Mouse (Mus musculus) heart, embryonic 10.5 days (tissue): ENCODE data around the gene Slamf8. TPM values are rescaled to one million over a fixed set of nuclear protein-coding genes. Genes with fewer than 3 reads are reported as not detected.

Experiments
- DNase-seq: peaks from one replicate; pipeline ENCODE4 v3.0.0-alpha.2; 2017; ENCODE audit warnings: low spot score
- H3K27ac ChIP-seq: fragments of 300-500 bp; sonication (generic); 2 replicates; pipeline ENCODE4 v1.5.1; 2016; ENCODE audit warnings: mild to moderate bottlenecking
- H3K27me3 ChIP-seq: fragments of 300-500 bp; sonication (generic); 2 replicates; pipeline ENCODE4 v1.6.1; 2016; ENCODE audit warnings: mild to moderate bottlenecking; ENCODE audit not compliant: poor library complexity, insufficient read depth, severe bottlenecking
- H3K36me3 ChIP-seq: fragments of 300-500 bp; sonication (generic); 2 replicates; pipeline ENCODE4 v1.6.1; 2016; ENCODE audit warnings: mild to moderate bottlenecking, moderate library complexity
- H3K4me1 ChIP-seq: fragments of 300-500 bp; sonication (generic); 2 replicates; pipeline ENCODE4 v1.6.1; 2016; ENCODE audit warnings: mild to moderate bottlenecking
- H3K4me3 ChIP-seq: fragments of 300-500 bp; sonication (generic); 2 replicates; pipeline ENCODE4 v1.5.1; 2016; ENCODE audit warnings: mild to moderate bottlenecking, moderate library complexity
- H3K9me3 ChIP-seq: fragments of 300-500 bp; sonication (generic); 2 replicates; pipeline ENCODE4 v1.6.1; 2016; ENCODE audit warnings: mild to moderate bottlenecking, moderate library complexity
- WGBS: fragments of 180-500 bp; shearing (Covaris S2); methylation state at CpG from one replicate; pipeline ENCODE4 v1.1.7; 2016; 5-methylcytosine and 5-hydroxymethylcytosine counted together
- polyA plus RNA-seq: library from polyadenylated mRNA; unstranded; fragments of >200 nt; fragmentation: Nextera tagmentation; extraction: Ambion mirVana; gene quantifications from 2 replicates; pipeline ENCODE4 v1.2.1, GENCODE M21; 2016

Gene Slamf8
- not detected in 2 replicates for polyA plus RNA-seq

DNA sequence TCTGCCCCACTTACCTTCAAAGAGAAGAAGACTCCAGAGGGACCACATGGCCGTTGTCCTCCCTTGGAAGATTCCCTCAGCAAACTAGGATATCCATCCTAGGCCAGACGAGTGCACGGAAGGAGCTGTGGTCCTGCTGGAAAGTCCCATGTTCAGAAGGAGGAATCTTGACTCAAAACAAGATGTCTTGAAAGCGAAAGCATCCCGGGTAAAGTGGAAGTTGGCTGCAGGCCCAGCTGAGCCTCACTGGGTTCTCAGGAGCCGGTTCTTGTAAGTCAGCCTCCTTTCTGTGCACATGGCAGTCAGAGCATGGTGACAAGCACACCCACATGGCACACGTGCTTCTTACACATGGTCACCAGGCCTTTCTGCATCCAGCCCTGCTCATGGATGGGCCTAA lies at the start of gene Slamf8:
Slamf8 (minus strand) TSS at position 184 of the 400 bp plus-strand sequence.
- H3K4me1 ChIP-seq = peaks cover 18% of the 10 kb centered on the region; the same call in 1 of the 2 replicates
- DNase-seq = no peak
- 77% methylated on average over 7 of the region's 7 CpGs for WGBS

DNA sequence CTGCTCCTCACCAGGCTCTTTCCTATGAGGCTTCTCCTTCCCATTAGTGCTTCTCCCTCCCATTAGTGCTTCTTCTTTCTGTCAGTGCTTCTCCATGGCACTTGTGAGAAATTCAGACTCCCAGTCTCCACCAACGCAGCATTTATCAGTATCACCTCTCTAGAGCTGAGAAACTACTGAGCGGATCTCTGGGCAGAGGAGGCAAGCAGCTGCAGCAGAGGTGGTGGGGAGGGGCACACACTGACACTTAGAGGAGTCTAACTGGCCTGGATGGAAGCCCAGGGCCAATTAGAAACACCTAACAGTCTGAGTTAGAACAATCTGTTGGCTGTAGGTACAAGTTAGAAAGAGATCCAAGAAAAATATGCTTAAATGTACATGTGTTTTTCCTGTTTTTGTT lies 48.4 kb upstream of the Slamf8 start:
- Histone ChIP-seq H3K9me3 (no peaks in the 10 kb centered on the region), H3K36me3 (no peaks in the 10 kb centered on the region), H3K4me1 (peaks cover 13% of the 10 kb centered on the region; the same call in 1 of the 2 replicates), H3K27ac (no peak overlapping the region), H3K4me3 (no peak overlapping the region), H3K27me3 (no peaks in the 10 kb centered on the region)
- peak; percentile 52 for DNase-seq
- 20% methylated on average over 2 of the region's 2 CpGs for WGBS

More for the DNA sequence above, at the start of gene Slamf8:
- H3K27me3 ChIP-seq = peaks cover 31% of the 10 kb centered on the region
- H3K27ac ChIP-seq = no peak within 1 kb of the TSS
- H3K4me3 ChIP-seq = no peak within 1 kb of the TSS
- no peaks in the 10 kb centered on the region for H3K9me3 ChIP-seq
- no peaks in the 10 kb centered on the region for H3K36me3 ChIP-seq

DNA sequence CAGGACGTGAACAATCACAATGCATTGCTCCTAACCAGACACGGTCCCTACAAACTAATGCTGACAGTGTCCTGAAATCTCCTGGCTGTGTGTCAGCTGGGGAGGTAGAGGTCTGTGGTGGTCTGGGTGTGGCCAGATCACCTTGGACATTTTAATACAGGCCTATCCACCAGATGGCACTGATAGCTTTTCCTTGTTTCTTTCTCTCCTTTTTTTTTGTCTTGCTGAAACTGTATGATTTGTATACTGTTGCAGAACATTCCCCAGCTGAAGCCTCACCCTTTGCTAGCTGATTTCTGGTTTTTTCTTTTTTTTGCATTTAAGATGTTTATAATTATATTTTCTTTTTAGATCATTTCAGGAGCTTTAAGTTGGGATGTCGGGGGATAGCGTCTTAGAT lies 47.4 kb upstream of the Slamf8 start:
- Histone ChIP-seq H3K9me3 (no peaks in the 10 kb centered on the region), H3K36me3 (no peaks in the 10 kb centered on the region), H3K27me3 (no peaks in the 10 kb centered on the region), H3K4me3 (no peak overlapping the region), H3K4me1 (peaks cover 13% of the 10 kb centered on the region; the same call in 1 of the 2 replicates), H3K27ac (no peak overlapping the region)
- DNase-seq = peak; percentile 22
- 73% methylated on average over 4 of the region's 4 CpGs for WGBS

DNA sequence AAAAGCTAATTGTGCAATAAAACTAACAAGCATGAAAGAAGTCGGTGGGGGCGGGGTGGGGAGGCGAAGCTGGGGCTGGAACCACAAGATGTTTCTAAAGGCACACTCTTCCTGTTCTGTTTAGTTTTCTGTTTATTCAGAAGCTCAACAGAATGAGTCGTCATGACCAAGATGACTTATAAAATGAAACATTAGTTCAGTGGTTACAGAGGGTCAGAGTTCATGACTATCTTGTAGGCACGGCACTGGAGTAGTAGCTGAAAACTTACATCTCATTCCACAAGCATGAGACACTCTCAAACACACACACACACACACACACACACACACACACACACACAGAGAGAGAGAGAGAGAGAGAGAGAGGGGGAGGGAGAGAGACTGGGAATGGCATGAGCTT lies 45.9 kb upstream of the Slamf8 start:
- Histone ChIP-seq H3K27me3 (no peaks in the 10 kb centered on the region), H3K27ac (no peak overlapping the region), H3K4me1 (peaks cover 17% of the 10 kb centered on the region; the same call in 1 of the 2 replicates), H3K4me3 (no peak overlapping the region), H3K9me3 (no peaks in the 10 kb centered on the region), H3K36me3 (no peaks in the 10 kb centered on the region)
- WGBS = 86% methylated on average over 5 of the region's 5 CpGs
- no peak for DNase-seq

DNA sequence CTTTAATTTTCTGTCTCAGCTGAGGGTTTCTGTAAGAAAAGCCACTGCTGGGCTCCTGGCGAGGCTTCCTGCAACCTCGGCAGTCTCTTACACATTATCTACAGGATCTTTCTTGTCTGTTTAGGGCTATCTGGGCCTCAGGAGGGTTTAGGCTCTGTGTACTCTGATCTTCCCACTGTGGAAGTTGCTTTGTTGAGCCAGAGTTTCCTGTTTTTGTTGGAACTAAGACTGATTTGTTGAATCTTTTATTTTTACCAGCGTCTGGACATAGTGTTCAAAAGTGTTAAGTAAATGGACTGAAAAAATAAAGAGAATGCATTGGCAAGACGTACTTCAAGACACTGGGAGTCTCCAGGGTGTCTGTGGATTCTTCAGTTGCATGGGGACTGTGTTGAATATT lies 44.9 kb upstream of the Slamf8 start:
- Histone ChIP-seq H3K27ac (peak overlapping the region; percentile 36; the same call in 1 of the 2 replicates), H3K4me1 (peaks cover 17% of the 10 kb centered on the region; the same call in 1 of the 2 replicates), H3K9me3 (no peaks in the 10 kb centered on the region), H3K27me3 (no peaks in the 10 kb centered on the region), H3K4me3 (no peak overlapping the region), H3K36me3 (no peaks in the 10 kb centered on the region)
- 40% methylated on average over 4 of the region's 4 CpGs for WGBS
- DNase-seq = no peak

DNA sequence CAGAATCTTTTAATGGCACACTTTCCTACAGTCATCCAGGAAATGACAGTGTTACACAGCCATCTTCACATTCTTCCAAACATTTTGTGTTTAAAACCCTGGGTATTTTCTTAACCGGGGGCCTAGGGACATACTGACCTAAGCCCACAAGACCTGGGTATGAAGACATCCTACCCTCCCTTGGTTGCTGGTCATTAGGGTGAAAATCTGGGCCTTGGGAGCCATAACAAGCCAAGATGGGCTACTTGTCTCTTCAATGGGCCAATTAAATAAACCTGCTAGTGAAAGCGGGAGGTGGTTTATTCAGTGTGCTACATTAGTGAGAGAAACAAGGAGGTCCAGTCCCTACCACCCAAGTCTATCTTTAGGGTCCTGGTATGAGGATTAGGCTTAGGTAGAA lies 43.8 kb upstream of the Slamf8 start:
- no peak for DNase-seq
- H3K36me3 ChIP-seq = no peaks in the 10 kb centered on the region
- no peak overlapping the region for H3K27ac ChIP-seq
- H3K4me3 ChIP-seq = no peak overlapping the region
- no peaks in the 10 kb centered on the region for H3K9me3 ChIP-seq
- WGBS = 94% methylated on average over 2 of the region's 2 CpGs
- H3K4me1 ChIP-seq = peaks cover 23% of the 10 kb centered on the region
- no peaks in the 10 kb centered on the region for H3K27me3 ChIP-seq

DNA sequence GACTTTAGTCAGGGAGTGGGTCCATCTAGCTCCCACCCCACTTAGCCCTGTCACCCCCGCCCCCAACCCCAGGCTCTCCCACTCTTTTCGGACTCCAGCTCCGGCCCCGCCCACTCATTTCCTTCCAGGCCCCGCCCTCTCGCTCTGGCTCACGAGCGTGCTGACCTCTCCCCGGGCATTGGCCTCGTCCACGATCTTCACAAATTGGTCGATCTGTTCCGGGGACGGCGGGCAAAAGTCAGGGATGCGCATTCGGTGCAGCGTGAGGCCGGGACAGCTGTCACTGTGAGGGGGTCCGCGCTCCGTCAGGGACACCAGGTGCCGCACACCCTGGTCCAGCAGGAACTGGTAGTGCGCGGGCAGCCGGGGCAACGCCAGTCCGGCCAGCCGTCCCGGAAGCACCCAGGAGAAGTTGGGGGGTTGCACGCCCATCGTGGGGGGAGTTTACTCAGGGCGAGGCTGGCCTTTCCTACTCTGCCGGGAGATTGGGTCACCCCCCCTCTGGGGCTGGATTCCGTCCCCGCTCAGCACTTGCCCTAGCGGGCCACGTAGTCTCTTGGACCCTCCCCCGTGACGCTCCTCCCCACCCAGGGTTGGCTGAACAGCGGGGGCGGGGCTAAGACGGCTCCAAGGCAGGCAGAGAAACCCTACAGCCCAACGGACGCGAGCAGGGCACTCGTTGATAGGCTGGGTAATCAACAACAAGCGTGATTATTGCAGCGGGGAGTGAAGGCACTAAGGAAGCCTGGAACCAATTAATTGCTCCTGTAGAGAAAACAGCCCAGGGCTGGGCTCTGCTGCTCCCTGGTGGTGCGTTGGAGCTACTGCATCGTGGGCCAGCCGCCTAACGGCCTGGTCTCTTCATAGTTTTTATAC lies 42.3 kb upstream of the Slamf8 start, which contains the start of gene Dusp23:
Dusp23 (minus strand) TSS at position 512 of the 876 bp plus-strand sequence.
- Histone ChIP-seq H3K4me1 (peaks cover 20% of the 10 kb centered on the region), H3K36me3 (no peaks in the 10 kb centered on the region), H3K27ac (peak within 1 kb of the TSS; percentile 91), H3K4me3 (peak within 1 kb of the TSS; percentile 75), H3K9me3 (no peaks in the 10 kb centered on the region), H3K27me3 (no peaks in the 10 kb centered on the region)
- peak; percentile 97 for DNase-seq
- under 1% methylated on average over 53 of the region's 53 CpGs for WGBS

DNA sequence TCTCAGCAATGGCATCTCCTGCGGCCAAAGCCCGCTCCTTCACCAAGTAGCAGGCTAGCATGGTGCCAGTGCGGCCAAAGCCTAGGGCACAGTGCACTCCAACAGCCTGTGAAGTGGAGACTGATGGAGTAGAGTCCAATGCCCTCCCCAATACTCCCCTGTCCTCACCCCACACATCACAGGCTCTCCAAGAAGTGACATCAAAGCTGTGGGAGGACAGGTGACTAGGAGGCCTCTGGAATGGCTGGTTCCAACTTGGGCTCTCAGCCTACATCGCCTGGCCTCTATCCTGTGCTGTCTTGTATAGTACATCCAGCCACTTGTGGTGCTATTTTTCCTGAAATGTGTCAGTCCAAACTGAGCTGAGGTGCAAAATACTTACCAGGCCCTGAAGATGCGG lies 41.4 kb upstream of the Slamf8 start:
- Histone ChIP-seq H3K9me3 (no peaks in the 10 kb centered on the region), H3K4me1 (peaks cover 20% of the 10 kb centered on the region), H3K27ac (no peak overlapping the region), H3K27me3 (no peaks in the 10 kb centered on the region), H3K36me3 (no peaks in the 10 kb centered on the region), H3K4me3 (no peak overlapping the region)
- DNase-seq = peak; percentile 70
- 87% methylated on average over 5 of the region's 5 CpGs for WGBS

DNA sequence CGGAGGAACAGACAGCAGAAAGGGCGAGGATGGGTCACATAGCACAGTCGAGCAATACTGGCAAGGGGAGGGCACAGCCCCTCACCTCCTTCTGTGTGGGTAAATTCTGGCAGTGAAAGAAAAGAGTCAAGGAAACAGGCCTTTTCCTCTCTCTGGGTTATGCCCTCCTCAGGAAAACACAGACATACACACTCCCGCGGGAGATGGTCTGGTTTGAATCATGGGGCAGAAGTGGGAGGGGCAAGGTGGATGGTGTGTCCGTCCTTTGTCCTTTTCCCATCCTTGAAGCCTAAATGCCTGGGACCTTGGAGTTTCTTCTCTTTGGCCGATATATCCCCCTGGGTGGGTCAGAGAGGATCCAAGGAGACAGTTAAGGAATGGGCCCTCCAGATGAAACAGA lies 39.5 kb upstream of the Slamf8 start:
- Histone ChIP-seq H3K4me3 (no peak overlapping the region), H3K27me3 (no peaks in the 10 kb centered on the region), H3K27ac (no peak overlapping the region), H3K4me1 (peaks cover 16% of the 10 kb centered on the region), H3K9me3 (no peaks in the 10 kb centered on the region), H3K36me3 (no peaks in the 10 kb centered on the region)
- DNase-seq = no peak
- 62% methylated on average over 7 of the region's 7 CpGs for WGBS

DNA sequence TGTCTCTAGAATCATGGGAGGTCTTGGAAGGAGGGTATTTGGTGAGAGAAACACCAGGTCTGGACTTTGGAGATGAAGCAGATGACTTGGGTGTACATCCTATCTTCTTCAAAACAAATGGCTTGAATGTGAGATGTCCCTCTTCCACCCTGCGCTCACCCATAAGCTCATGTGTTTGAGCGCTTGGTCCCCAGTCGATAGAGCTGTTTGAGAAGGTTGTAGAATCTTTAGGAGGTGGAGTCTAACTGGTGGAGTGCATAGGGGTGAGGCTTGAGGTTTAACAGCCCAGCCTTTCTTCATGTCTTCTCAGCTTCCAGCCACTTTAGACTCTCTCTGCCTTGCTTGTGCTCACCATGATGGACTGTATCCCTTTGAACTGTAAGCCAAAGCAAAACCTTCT lies 35.9 kb upstream of the Slamf8 start:
- DNase-seq = no peak
- 87% methylated on average over 3 of the region's 3 CpGs for WGBS
- H3K4me1 ChIP-seq = peaks cover 6% of the 10 kb centered on the region; the same call in 1 of the 2 replicates
- H3K27ac ChIP-seq = no peak overlapping the region
- H3K27me3 ChIP-seq = no peaks in the 10 kb centered on the region
- no peaks in the 10 kb centered on the region for H3K9me3 ChIP-seq
- H3K36me3 ChIP-seq = no peaks in the 10 kb centered on the region
- no peak overlapping the region for H3K4me3 ChIP-seq

DNA sequence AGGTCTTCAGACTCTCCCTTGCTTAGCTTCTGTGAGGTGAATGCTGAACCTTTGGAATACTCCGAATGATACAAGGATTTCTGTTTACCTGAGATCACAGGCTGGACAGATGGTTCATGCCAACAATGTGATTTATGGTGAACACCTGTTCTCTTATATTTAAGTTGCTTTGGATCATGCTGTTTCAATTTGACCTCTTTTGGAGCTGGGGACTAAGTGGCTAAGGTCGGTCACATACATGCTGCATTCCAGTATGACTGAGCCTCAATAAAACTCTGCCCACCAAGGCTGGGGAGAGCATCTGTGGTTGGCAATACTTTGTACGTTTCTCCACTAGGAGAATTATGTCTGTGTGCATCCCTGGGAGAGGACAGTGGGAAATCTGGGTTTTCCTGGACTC lies 33.7 kb upstream of the Slamf8 start:
- no peak for DNase-seq
- 74% methylated on average over 3 of the region's 3 CpGs for WGBS
- Histone ChIP-seq H3K27me3 (no peaks in the 10 kb centered on the region), H3K9me3 (no peaks in the 10 kb centered on the region), H3K36me3 (no peaks in the 10 kb centered on the region), H3K4me1 (no peaks in the 10 kb centered on the region), H3K27ac (no peak overlapping the region), H3K4me3 (no peak overlapping the region)

DNA sequence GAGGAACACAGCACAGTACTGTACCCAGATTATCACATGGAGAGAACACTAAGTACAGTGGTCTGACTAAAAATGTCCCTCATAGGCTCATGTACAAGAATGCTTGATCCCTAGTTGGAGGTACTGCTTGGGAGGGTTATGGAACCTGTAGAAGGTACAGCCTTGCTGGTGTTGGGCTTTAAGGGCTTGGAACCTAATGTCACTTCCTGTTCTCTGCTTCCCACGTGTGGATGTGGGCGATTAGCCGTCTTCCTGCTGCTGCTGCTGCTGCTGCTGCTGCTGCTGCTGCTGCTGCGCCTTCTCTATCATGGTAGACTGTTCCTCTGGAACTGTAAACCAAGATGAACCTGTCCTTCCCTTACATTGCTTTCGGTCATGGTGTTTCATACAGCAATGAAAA lies 33.2 kb upstream of the Slamf8 start:
- Histone ChIP-seq H3K9me3 (no peaks in the 10 kb centered on the region), H3K27ac (no peak overlapping the region), H3K27me3 (no peaks in the 10 kb centered on the region), H3K4me3 (no peak overlapping the region), H3K36me3 (no peaks in the 10 kb centered on the region), H3K4me1 (no peaks in the 10 kb centered on the region)
- DNase-seq = no peak
- WGBS = 64% methylated on average over 5 of the region's 5 CpGs

DNA sequence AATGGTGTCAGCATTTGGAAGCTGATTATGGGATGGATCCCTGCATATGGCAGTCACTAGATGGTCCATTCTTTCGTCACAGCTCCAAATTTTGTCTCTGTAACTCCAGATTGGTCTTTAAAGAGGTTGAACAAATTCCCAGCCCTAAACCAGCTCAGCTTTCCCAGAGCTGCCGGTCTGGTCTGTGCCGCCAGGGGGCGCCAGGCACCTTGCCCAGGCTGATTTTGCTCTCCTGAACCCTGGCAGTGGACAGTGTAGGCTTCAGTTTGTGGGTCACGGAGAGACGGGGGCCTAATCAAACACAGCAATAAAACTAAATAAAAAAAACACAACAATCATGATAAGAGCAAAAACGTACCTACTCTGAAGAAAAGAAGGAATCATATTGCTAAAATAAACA lies 28.9 kb upstream of the Slamf8 start:
- Histone ChIP-seq H3K9me3 (no peaks in the 10 kb centered on the region), H3K4me1 (peaks cover 8% of the 10 kb centered on the region; the same call in 1 of the 2 replicates), H3K36me3 (no peaks in the 10 kb centered on the region), H3K4me3 (no peak overlapping the region), H3K27ac (no peak overlapping the region), H3K27me3 (no peaks in the 10 kb centered on the region)
- 11% methylated on average over 7 of the region's 7 CpGs for WGBS
- DNase-seq = no peak
